Mouse (Mus musculus): ENCODE data around the gene Tmem45b.
"Not testable (repeated sequence)": the region's sequence is repeated elsewhere in the genome, so short reads cannot be mapped to it uniquely, and the experiment has no call there.

The Tmem45b gene

DNA sequence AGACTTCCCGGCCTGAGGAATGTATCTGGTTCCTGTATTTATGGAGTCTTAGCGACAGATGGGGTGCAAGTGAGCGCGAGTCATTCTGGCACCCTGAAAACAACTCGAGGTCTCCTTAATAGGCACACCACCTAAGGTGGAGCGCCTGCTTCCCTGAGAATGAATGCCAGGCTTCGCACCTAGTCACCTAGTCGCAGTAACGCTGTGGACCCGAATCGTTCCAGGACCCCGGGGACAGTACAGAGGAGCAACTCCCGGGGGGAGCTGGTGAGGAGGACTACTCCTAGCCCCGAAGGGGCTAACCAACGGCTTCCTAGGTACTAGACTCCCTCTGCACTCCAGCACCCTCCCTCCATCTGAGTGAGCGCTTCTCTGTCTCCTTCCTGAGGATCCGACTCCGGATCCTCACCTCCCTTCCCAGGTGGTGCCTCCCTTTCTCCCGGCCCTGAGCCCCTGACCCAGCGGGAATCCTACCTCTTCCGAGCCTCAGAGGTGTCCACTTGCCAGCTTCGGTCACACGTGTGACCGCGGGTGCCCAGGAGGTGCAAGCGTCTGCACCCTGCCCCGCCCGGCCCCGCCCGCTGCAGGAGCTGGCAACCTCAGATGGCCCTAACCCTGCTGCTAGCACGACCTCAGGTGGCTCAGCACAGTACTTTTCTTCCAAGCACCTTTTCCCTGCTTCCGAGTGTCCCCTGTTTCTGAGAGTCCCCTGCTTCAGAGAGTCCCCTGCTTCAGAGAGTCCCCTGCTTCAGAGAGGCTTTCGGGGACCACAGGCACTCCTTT, at the start of gene Tmem45b:
Gene Tmem45b (minus strand): TSS at position 771 of the 783 bp plus-strand sequence.
- no peak for DNase-seq

DNA sequence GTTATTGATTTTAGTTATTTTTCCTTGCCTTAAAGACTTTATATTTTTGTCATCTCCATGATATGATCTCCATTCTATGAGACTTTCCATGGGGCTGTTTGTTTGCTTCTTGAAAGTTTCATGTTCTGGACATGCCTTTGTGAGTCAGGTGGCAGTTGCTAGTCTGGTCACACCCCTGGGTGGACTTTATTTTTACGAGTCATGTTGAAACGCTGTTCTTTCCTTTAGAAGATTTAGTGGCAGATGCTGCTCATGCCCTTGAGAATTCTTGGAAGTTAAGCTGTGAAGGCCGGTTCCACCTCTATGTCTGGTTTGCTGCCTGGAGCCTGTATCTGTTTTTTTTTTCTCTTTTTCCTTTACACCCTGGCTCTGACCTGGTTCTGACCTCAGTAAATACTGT, 43.9 kb upstream of the Tmem45b start:
- DNase-seq, result no peak

- not testable (repeated sequence) for DNase-seq
Measured at GRCm38 (mm10) chr9:31501221-31501620, 37.0 kb upstream of the Tmem45b start.

GRCm38 (mm10) chr9:31463190-31463589, 1.1 kb downstream of the Tmem45b start:
- no peak for DNase-seq

DNA sequence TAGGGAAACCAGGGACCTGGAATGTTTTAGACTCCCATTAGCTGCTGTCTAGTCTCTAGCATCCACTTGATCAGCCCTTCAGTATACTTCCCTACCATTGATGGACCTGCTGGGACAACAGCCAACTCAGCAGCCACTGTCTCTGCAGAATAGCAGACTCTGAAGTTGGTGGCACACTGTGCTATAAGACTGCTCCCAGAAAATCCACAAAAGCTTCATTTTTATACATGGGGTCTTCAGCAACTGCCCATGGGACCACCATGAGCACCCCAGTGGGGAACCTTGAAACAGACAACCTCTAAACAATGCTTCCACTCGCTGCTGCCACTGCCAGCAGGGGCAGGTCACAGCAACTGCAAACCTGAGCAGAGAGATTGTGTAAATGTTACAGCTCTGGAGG, 9.9 kb downstream of the Tmem45b start:
- no peak for DNase-seq

- DNase-seq, result no peak
Measured at GRCm38 (mm10) chr9:31452166-31452565, 12.1 kb downstream of the Tmem45b start.

GRCm38 (mm10) chr9:31449145-31449772, 15.0 kb downstream of the Tmem45b start:
- no peak for DNase-seq

GRCm38 (mm10) chr9:31444236-31444635, 20.0 kb downstream of the Tmem45b start:
- DNase-seq, result no peak

GRCm38 (mm10) chr9:31441487-31441886, 22.8 kb downstream of the Tmem45b start:
- DNase-seq, result no peak

DNA sequence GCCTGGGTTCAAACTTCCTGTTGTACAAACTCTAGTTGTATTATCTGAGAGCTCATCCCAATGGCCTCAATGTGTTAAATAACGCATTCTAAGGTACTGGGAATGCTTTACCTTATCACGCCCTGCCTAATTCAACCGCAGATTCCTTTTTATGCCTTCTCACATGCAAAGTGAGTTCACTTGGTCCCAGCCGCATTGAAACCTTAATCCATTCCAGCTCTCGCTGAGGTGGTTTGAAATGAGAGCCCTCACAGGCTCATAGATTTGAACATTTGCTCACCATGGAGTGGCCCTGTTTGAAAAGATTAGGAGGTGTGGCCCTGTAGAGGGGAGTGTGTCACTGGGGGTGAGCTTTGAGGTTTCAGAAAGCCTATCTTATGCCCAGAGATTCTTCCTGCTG, 23.9 kb downstream of the Tmem45b start:
- no peak for DNase-seq

DNA sequence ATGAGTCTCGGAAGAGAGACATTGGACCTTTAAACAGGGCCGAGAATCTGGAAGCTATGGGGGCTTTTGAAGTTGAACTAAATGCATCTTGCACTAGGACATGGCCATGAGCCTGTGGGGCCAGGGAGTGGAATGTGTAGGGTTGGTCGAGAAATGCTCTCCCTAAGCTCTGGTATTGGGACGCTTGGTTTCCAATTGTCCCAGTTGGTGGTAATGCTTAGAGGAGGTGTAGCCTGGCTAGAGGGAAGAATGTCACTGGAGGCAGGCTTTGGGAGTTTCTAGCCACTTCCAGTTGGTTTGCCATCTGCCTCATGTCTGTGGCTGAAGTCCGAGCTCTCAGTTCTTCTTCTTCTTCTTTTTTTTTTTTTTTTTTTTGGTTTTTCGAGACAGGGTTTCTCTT, 24.9 kb downstream of the Tmem45b start:
- DNase-seq, result no peak

DNA sequence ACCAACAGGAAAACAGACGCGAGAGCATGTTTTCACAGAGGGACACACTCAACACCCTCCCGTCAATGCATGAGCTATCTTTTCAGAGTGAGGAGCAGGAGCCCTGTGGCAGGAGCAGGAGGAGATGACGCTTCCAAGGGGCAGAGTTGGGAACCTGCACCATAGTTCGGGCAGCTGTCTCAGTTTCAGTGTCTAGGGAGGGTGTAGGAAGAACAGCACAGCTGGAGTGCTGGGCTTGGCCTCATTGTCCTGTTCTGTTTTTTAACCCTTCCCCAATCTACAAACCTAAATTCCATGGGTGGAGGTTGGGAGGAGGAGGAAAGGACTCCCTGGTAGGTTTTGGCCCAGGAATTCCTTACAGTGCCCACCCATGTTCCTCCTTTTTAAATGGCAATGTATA, 25.4 kb downstream of the Tmem45b start:
- DNase-seq, result no peak

- DNase-seq, result no peak
Measured at GRCm38 (mm10) chr9:31437861-31438260, 26.4 kb downstream of the Tmem45b start.

DNA sequence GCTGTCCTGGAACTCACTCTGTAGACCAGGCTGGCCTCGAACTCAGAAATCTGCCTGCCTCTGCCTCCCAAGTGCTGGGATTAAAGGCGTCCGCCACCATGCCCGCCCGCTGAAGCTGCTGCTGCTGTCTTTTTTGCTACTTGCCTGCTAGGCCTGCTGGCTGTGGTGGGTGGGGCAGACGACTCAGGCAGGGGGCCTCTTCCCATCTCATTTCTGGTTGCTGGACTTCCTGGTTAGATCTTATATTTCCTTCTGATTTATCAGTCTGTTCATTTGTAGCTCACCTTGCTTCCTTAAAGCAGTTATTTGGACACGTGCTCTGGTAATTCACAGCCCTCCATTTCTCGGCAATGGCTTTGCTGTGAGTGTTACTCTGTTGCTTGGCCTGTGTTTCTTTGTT, 28.8 kb downstream of the Tmem45b start:
- DNase-seq, result no peak

DNA sequence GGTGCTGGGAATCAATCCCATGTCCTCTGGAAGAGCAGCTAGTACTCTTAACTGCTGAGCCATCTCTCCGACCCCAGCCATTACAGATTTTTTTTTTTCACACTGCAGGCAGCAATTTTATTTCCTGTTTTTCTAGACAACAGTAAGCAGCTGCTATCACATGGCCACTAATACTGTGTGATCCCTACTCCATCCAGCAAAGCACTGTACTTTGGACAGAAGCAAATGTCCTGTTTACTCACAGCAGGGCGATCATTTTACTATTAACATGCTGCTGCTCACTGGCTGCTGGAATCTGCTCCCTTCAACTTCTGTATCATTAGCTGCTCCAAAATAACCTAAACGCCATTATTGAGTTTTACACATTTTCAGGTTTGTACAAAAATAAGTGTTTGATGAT, 30.8 kb downstream of the Tmem45b start:
- no peak for DNase-seq

GRCm38 (mm10) chr9:31432336-31432975, 31.8 kb downstream of the Tmem45b start:
- no peak for DNase-seq

DNA sequence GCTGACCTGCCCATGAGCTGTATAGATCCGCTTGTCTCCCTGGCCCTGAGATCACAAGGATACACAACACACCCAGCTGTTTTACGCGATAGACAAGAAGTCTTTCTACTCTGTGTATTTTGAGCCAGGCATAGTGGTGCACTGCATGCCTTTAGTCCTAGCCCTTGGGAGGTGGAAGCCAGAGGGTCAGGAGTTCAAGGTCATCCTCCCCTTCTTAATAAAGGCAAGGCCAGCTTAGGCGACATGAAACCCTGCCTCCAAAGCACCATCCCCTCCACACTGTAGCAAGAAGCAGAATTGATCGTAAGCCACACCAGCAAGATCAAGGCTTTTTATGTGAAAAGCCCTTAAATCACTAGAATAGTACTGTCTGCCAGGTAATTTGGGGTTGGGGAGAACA, 32.5 kb downstream of the Tmem45b start:
- DNase-seq, result no peak

GRCm38 (mm10) chr9:31430011-31430410, 34.3 kb downstream of the Tmem45b start:
- no peak for DNase-seq

DNA sequence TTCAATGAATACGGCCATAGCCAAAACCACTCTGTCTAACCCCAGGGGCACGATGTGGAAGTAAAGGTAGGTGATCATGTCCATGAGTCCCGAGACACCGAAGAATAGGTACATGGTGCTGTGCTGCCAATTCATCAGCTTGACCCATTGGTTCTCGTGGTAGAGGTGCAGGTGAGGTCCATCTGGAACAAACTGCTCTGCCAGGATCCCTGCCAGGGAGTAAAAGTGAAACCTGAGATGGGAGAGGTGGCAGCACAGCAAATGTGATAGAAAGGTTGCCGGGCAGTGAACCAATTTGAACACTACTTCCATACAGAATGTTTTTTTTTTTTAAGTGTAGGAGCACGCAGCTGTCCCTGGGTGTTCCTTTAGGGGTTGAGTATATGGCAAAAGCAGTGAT, 35.3 kb downstream of the Tmem45b start:
- no peak for DNase-seq

DNA sequence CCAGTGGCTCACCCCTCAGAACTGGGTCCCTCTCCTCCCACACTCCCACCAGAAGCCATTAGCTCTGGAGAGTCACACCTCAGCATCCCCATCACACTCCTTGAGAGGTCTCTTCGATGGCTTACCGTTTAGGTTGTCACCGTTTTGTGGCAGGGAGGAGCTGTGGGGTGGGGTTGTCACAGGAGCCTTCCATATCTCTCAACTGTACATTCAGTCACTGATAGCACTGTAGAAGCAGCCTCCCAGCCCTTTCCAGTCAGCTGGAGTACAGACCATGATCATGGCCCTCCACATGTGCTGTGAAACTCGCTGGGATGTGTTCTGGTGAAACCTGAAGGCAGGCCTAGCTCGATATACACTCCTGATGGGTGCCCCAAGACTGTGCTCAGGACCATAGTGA, 42.1 kb downstream of the Tmem45b start:
- no peak for DNase-seq

- DNase-seq, result no peak
Measured at GRCm38 (mm10) chr9:31418821-31419220, 45.4 kb downstream of the Tmem45b start.

- no peak for DNase-seq
Measured at GRCm38 (mm10) chr9:31412165-31412564, 52.1 kb downstream of the Tmem45b start.

DNA sequence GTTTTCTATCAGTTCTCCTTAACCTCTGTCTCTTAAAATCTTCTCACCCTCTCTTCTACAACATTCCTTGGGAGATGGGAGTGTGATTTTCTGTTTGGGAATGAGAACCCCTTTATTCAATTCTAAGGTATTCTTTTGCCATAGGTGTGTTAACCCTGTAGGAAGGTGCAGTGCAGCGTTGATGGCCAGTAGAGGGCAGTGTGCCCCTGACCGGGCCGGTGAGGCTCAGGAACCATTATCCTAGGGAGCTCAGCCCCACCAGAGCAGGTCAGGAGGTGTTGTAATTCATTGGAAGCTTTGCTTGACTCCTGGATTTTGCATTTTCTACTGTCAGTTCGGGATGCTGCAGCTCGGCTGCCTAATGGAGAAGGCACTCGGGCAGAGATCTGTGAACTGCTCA, 59.0 kb downstream of the Tmem45b start:
- no peak for DNase-seq

- no peak for DNase-seq
Measured at GRCm38 (mm10) chr9:31404311-31404710, 60.0 kb downstream of the Tmem45b start.
